Mouse (Mus musculus): ENCODE results near the gene Tmem243.
A peak's percentile ranks its signal among the peaks of the same experiment; 100 is the strongest.
"Not testable (repeated sequence)": the region's sequence is repeated elsewhere in the genome, so short reads cannot be mapped to it uniquely, and the experiment has no call there.

The Tmem243 gene

DNA sequence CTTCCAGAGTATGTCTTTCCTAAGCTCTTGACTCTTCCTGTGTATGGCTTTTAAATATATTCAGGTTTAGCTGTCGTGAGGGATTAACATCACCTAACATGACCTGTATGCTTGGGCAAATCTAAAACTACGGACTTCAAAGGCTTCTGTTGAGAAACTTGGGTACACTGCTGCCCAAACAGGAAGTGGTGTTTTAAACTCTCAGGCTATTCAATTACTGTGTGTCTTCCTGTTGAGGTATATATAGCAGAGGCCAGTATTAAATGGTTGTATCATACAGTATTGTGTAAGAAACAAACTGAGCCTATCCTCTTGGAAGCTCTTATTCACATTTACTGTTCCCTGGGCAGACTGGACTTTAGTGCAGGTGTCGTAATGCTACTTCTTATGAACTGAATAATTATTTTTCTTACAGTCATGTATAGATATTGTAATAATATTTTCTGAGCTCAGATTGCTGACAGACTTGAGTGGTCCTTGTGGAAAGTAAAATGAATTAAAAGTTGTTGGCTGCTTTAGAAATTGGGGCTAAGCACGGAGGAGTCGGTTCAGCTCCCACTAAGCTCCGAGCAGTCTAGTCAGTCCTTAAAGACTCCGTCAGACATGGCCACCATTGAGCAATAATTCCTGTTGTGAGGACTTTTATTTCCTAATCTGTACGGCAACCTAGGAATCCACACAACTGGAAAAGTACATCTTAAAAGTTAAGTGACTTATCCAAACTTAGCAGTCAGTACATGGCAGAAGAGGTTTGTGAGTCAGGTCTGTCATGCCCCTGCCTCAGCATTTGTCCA lies 7.0 kb downstream of the Tmem243 start:
- no peak for DNase-seq

DNA sequence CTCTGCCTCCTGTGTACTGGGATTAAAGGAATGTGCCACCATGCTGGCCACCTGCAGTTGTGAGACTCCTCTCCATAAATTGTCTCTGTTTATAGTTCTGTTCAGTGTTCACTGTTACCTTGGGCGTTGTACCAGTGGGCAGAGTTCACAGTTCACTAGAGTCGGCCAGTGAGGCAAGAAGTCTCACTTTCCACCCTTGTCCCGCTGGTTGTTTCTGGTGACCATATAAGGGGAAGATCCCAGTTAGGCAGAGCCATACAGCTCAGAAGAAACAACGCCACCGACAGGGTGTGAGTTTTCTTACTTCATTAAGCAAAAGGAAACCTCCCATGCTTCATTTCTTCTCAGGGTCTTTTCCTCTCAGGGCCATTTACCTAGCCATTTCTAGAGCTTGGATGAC lies 8.0 kb downstream of the Tmem243 start:
- DNase-seq = peak; percentile 47

GRCm38 (mm10) chr5:9109582-9109981 lies 9.1 kb downstream of the Tmem243 start:
- DNase-seq = no peak

GRCm38 (mm10) chr5:9111285-9111684 lies 10.8 kb downstream of the Tmem243 start:
- no peak for DNase-seq

DNA sequence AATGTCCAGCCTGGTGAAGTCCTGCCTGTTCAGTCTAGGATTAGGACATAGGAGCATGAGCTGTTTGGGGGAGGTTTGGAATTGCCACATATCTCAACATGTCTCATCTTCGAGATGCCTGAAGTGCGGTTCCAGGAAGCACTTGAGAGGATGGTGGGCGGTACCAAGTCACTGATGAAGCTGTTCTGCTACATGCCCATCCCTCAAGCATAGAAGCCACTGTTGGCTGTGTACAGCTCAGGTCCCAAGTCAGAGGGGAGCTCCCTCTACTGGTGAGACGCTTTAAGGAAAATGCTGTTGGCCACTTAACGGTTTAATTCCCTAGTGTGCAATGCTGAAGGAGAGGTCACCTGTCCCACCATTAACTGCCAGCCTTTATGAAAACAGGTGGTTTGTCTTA lies 11.3 kb downstream of the Tmem243 start:
- DNase-seq = peak; percentile 36

DNA sequence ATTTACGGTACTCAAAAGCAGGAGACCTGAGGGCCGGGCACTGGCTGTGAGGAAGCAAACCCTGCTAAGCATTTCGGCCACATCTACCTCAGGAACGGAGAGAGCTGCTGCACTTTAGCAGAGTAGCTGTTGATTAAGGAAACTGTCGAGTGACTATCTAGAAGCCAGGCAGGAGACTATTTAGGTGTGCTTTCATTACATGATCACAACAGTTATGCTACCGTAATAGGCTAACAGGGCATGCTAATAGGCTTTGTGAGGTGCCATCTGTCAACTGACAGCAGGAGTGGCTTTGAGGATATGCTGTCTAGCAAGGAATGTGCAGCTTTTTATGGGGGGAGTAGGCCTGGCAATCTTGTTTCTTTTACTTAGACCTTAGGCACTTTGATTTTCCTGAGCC lies 13.7 kb downstream of the Tmem243 start:
- DNase-seq = no peak

DNA sequence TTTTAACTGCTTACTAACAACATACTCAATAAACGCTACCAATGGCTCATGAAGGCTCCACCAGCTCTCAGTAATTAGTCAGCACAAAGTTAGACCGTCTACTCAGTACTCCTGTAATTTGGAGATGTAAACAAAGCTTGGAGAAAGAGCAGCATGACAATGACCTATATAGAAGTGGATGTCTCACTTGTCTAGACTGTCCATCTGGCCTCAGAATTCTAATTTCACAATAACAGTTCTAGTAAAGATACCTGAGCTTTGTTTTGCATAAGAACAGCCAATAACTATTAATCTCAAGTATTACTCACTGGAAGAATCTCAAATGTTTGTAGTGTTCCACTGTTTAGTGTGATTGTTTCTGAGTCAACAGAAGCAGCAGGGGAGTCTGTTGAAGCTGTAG lies 23.7 kb downstream of the Tmem243 start:
- no peak for DNase-seq

GRCm38 (mm10) chr5:9128566-9128965 lies 28.1 kb downstream of the Tmem243 start:
- no peak for DNase-seq

DNA sequence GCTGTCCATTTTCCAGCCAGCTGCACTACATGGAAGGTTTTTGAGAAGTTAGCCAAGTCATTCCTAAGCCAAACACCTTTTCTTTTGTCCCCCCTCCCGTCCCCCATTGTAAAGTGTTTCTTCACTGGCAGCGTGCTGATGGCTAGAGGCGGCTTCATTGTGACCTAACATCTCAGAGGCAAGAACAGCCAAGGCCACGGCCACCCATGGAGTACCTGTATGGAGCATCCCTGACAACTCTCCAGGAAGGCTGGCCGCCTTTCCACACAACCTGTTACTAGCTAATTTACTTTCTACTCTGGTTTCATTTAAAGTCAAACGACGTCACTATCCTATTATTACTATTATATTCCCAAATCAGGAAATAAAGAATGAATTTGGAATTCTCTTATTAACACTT lies 31.3 kb downstream of the Tmem243 start:
- DNase-seq = no peak

DNA sequence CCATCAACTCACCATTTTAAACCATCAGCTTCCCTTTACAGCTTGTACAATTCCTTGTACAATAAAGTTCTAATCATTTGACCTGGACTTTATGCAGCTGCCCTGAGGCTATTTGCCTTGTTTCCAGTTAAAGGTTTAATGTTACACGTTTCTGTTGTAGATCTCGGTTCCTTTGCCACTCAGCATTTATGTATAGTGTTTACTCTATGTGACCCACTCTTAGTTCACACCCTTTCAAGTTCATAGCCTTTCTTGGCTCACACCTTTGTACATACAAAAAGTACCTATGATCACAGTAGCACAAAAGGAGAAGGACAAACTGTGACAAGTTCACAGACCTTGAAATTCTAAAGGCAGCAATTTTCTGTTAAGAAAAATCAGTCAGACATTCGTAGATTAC lies 35.1 kb downstream of the Tmem243 start:
- DNase-seq = no peak

DNA sequence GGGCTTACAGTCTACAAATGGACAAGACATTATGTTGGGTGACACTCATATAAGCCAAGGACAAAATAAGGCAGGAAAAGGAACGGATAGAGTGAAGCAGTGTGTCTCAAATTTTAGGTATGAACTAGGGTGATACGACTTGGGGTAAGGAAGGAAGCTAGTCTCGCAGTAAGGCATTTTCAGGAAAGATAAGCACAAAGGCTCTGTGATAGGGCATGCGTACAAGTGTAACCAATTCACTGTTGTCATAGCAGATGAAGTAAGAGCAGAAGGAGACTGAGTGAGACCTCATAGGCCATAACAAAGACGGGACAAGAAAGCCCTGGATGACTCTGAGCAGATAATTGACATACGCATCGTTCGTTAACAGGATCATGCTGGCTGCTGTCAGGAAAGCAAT lies 40.3 kb downstream of the Tmem243 start:
- no peak for DNase-seq

- no peak for DNase-seq
These were observed 41.9 kb downstream of the Tmem243 start for GRCm38 (mm10) chr5:9142376-9142775.

- DNase-seq = no peak
These were observed 48.9 kb downstream of the Tmem243 start for GRCm38 (mm10) chr5:9149273-9149850.

DNA sequence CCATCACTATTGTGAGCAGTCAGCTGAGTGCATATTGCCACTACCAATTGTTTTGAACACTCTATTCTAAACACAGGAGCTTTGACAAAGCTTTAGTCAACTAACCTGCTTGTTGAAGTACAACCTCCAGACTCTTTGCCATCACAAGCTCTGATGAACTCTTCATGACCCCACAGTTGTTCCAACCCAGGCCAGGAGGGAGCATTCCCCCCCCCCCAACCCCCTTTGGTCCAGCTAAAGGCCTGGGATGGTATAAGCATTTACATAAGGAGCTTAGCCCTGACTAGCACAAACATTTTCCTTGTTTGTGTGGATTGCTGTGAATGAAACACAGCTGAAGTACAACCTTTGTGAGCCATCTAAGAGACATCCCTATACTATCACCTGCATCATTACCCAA lies 56.3 kb downstream of the Tmem243 start:
- DNase-seq = no peak

DNA sequence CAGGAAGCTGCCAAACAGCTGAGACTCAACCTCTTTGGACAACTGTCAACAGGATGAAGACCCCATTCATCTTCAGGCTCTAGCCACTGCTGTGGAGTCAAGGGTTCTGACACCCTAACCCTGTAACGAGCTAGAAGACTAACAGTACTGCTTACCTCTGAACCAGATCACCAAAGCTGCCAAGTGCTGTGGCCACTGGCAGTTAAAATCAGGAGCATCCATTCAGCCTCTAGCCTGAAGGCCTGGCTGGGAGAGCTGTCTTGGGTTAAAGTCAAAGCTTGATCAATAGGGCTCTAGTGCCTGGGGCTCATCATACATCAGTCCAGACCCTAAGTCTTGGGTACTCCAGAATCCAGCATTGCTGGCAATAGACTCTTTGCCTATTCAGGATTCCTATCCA lies 56.9 kb downstream of the Tmem243 start:
- DNase-seq = no peak

DNA sequence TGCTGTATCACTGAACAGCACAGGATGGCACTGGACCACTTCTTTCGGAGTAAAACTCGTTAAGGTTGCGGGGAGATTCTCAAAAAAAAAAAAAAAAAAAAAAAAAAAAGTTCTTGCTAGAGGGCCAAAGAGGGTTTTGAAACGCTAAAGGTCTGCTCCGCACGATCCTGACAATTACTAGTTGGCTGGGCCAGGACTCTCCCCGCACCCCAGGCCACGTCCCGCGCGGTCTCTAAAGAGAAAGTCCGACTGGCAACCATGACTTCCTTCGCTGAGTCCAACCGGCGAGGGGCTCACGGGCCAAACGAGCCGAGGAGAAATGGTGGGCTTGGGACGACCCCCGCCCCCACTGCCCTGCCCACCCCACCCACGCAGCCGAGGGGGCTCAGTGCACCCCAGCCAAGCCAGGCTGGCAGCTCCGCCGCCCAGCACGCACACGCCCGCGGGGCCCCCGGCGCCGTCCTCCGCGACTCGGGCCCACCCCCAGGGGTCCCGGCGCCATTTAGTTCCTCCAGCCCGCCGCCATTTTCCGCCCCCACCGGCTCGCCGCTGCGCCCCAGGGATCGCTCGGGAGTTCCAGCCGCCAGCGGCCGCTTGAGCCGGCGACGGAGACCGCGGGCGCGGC lies 60.5 kb downstream of the Tmem243 start:
- peak; percentile 18 for DNase-seq

GRCm38 (mm10) chr5:9161456-9162041 lies 61.1 kb downstream of the Tmem243 start, which contains the start of gene Dmtf1:
TSS of gene Dmtf1 (minus strand) at chr5:9161776.
- DNase-seq = peak; percentile 92

- peak; percentile 8 for DNase-seq
These were observed 61.6 kb downstream of the Tmem243 start for GRCm38 (mm10) chr5:9162088-9162487.

DNA sequence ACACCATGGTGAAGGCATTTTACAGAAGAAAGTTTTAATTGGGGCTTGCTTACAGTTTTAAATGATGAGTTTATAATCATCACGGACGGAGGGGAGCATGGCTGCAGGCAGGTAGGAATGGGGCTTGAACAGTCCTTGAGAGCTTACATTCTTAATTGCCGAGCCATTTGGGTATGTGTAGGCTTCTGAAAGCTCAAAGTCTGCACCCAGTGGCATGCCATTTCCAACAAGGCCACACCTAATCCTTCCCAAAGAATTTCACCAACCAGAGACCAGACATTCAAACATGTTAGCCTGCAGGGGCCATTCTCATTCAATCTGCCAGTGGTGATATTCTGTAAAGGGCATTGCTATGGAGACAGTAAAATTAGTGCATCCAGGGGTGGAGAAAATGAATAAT lies 62.9 kb downstream of the Tmem243 start:
- no peak for DNase-seq

DNA sequence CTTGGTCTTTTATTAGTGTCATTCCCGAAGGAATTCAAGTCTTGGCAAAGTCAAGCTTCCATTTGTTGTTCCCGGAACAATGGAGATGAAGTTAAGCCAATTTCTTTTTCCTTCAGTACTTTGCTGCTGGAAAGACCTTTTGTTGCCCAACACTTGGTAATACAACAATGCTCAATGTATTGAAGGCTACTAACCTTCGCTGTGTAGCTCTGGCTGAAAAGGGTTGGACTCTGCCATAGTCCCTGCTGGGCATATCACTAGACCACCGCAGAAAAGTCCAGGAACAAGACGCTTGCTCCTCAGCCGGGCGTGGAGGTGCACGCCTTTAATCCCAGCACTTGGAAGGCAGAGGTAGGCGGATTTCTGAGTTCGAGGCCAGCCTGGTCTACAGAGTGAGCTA lies 64.7 kb downstream of the Tmem243 start:
- not testable (repeated sequence) for DNase-seq

- DNase-seq = no peak
These were observed 65.9 kb downstream of the Tmem243 start for GRCm38 (mm10) chr5:9166366-9166765.

GRCm38 (mm10) chr5:9169328-9170005 lies 69.0 kb downstream of the Tmem243 start:
- DNase-seq = not testable (repeated sequence)

- no peak for DNase-seq
These were observed 72.8 kb downstream of the Tmem243 start for GRCm38 (mm10) chr5:9173295-9173694.
